Mouse (Mus musculus): Measurements from ENCODE around the gene Arglu1.

Gene Arglu1

GRCm38 (mm10) chr8:8621236-8621917 lies 68.9 kb downstream of the Arglu1 start:
- DNase-seq (ENCODE audit: low spot score), result no peak

- no peak for DNase-seq (ENCODE audit: low spot score)
Observed at GRCm38 (mm10) chr8:8620536-8620935, 69.8 kb downstream of the Arglu1 start.

GRCm38 (mm10) chr8:8619221-8620194 lies 70.8 kb downstream of the Arglu1 start:
- no peak for DNase-seq (ENCODE audit: low spot score)

Measured in ovary, postnatal 10 days (tissue).